22 mouse cellular contexts compared by ENCODE assay signal in genomic region chr11:106784476-106784875, GRCm38 (mm10). TPM values are rescaled to one million over a fixed set of nuclear protein-coding genes. Genes with fewer than 3 reads are reported as not detected.
DNase-seq lines count a peak whose midpoint lies in the region; ATAC-seq lines count a peak whose summit lies in the region.
"Had no signal": no experiment of that assay in that cellular context is flagged by ENCODE, and none has a peak within 500 bp of the region (broad histone marks: within the 10 kb centered on the region; RNA-seq: fewer than 3 reads in every experiment).

No protein-coding gene starts in this region.

- peak overlapping the region; percentile 75; the same call in 1 of the 2 replicates for H3K4me2 ChIP-seq in heart, embryonic 13.5 days
- H3K4me2 ChIP-seq: hindbrain, embryonic 12.5 days had no signal

- whole genome bisulfite sequencing in heart, embryonic 13.5 days = 90% methylated on average over 2 of the region's 2 CpGs

- intact Hi-C loops in heart, postnatal 25 days (cut with DNase I) = no loop called here

- no peak overlapping the region for H3K27ac ChIP-seq in heart, embryonic 13.5 days (replicated peaks)
- H3K27ac ChIP-seq: forebrain, embryonic 10.5 days; forebrain, embryonic 13.5 days; hindbrain, embryonic 12.5 days; hindbrain, embryonic 15.5 days had no signal

- H3K9ac ChIP-seq in heart, embryonic 13.5 days = no peak overlapping the region
- H3K9ac ChIP-seq: heart, embryonic 12.5 days; hindbrain, embryonic 12.5 days; hindbrain, embryonic 15.5 days had no signal

- H3K9me3 ChIP-seq in heart, embryonic 13.5 days = no peaks in the 10 kb centered on the region
- H3K9me3 ChIP-seq: forebrain, embryonic 10.5 days; forebrain, embryonic 13.5 days; G1E; heart, embryonic 12.5 days; hindbrain, embryonic 12.5 days; hindbrain, embryonic 15.5 days had no signal

- ATAC-seq in CD4-positive, CD25-positive, alpha-beta regulatory T cell, adult 4 months = no peak
- no peak for ATAC-seq in heart, embryonic 13.5 days (ENCODE audit: extremely low read depth, insufficient number of reproducible peaks, low FRiP score, low TSS enrichment)
- ATAC-seq: forebrain, embryonic 13.5 days; forebrain, embryonic 16.5 days had no signal

- peak overlapping the region; percentile 8; the same call in 1 of the 2 replicates for H3K4me3 ChIP-seq in heart, embryonic 13.5 days
- H3K4me3 ChIP-seq: forebrain, embryonic 10.5 days; heart, embryonic 12.5 days; hindbrain, embryonic 12.5 days; hindbrain, embryonic 15.5 days had no signal

- peaks cover 46% of the 10 kb centered on the region for H3K4me1 ChIP-seq in heart, embryonic 13.5 days

- no peaks in the 10 kb centered on the region for H3K27me3 ChIP-seq in heart, embryonic 13.5 days (replicated peaks)
- H3K27me3 ChIP-seq: forebrain, embryonic 13.5 days; heart, embryonic 12.5 days; hindbrain, embryonic 12.5 days; hindbrain, embryonic 15.5 days had no signal

- peak; percentile 43 for DNase-seq in CD4-positive, CD25-positive, alpha-beta regulatory T cell, adult 2 months (ENCODE audit: low read depth, low spot score)
- DNase-seq in heart, postnatal 25 days (ENCODE audit: low spot score) = no peak
- DNase-seq in MN1 (ENCODE audit: low spot score) (peak; percentile 19), liver (no peak)
- no peak for DNase-seq in lung, postnatal 10 days
- DNase-seq: adrenal gland, adult 2 months; adrenal gland, postnatal 14 days; cerebellum, adult 11 months; cerebellum, adult 2 months; cerebellum, postnatal 14 days; gastrocnemius, postnatal 25 days; heart, adult 18-20 months; heart, postnatal 14 days had no signal

- peaks cover 76% of the 10 kb centered on the region for H3K36me3 ChIP-seq in heart, embryonic 13.5 days

RNA-seq across cellular contexts. Expression of gene Ddx5, which starts 4.5 kb away (rescaled TPM):
- polyA plus RNA-seq in CD4-positive, CD25-positive, alpha-beta regulatory T cell, adult 4 months (2017; shearing (Covaris generic)) = 100 to 1,000 TPM; 471 to 562 TPM
- polyA plus RNA-seq in heart, embryonic 13.5 days (2015; fragmentation: Nextera tagmentation; extraction: Ambion mirVana) = 192 and 199 TPM in 2 replicates
- total RNA-seq in heart, postnatal 25 days (2021) = 100 to 1,000 TPM; 310 to 351 TPM

RNA-seq across cellular contexts. Expression of gene Cep95, which starts 4.6 kb away (rescaled TPM):
- 10 to 100 TPM; 36.7 to 48.9 TPM for polyA plus RNA-seq in CD4-positive, CD25-positive, alpha-beta regulatory T cell, adult 4 months (2017; shearing (Covaris generic))
- polyA plus RNA-seq in heart, embryonic 13.5 days (2015; fragmentation: Nextera tagmentation; extraction: Ambion mirVana) = 11.5 and 13.7 TPM in 2 replicates
- 1 to 10 TPM; 5.9 to 7.3 TPM for total RNA-seq in heart, postnatal 25 days (2021)

RNA-seq across cellular contexts. Expression of gene Polg2, which starts 5.1 kb away (rescaled TPM):
- 10 to 100 TPM; 15.0 to 15.3 TPM for polyA plus RNA-seq in CD4-positive, CD25-positive, alpha-beta regulatory T cell, adult 4 months (2017; shearing (Covaris generic))
- 6.1 and 6.5 TPM in 2 replicates for polyA plus RNA-seq in heart, embryonic 13.5 days (2015; fragmentation: Nextera tagmentation; extraction: Ambion mirVana)
- 1 to 10 TPM; 4.2 to 4.9 TPM for total RNA-seq in heart, postnatal 25 days (2021)

RNA-seq across cellular contexts. Expression of gene Milr1, which starts 33.5 kb away (rescaled TPM):
- 10 to 100 TPM in 1 of 2 experiments, 1 to 10 TPM in 1; 9.7 to 14.3 TPM for polyA plus RNA-seq in CD4-positive, CD25-positive, alpha-beta regulatory T cell, adult 4 months (2017; shearing (Covaris generic))
- polyA plus RNA-seq in heart, embryonic 13.5 days (2015; fragmentation: Nextera tagmentation; extraction: Ambion mirVana) = 1.5 and 1.9 TPM in 2 replicates
- 1 to 10 TPM; 1.1 to 1.6 TPM for total RNA-seq in heart, postnatal 25 days (2021)
- total RNA-seq: gastrocnemius, postnatal 25 days had no signal
- polyA plus RNA-seq: adrenal gland, adult 2 months had no signal

RNA-seq across cellular contexts. Expression of gene Pecam1, which starts 34.0 kb away (rescaled TPM):
- polyA plus RNA-seq in CD4-positive, CD25-positive, alpha-beta regulatory T cell, adult 4 months (2017; shearing (Covaris generic)) = 100 to 1,000 TPM; 116 to 166 TPM
- polyA plus RNA-seq in heart, embryonic 13.5 days (2015; fragmentation: Nextera tagmentation; extraction: Ambion mirVana) = 60.7 and 61.4 TPM in 2 replicates
- 100 to 1,000 TPM; 127 to 139 TPM for total RNA-seq in heart, postnatal 25 days (2021)
- polyA plus RNA-seq: G1E had no signal

Comparison
In these comparisons a context has a peak if more than half of its experiments do, and no peak if none do; other contexts are left out.
1. DNase-seq: peak in CD4-positive, CD25-positive, alpha-beta regulatory T cell, adult 2 months (single experiment) and MN1 (single experiment); none in heart, postnatal 25 days (single experiment), liver (single experiment) and lung, postnatal 10 days (single experiment).